Mouse (Mus musculus) yolk sac, embryonic 10.5 days (tissue): Measurements from ENCODE around the gene Tchh.
"Not testable (repeated sequence)": the region's sequence is repeated elsewhere in the genome, so short reads cannot be mapped to it uniquely, and the experiment has no call there.

ENCODE experiments used
- DNase-seq: peaks from one replicate; pipeline ENCODE4 v3.0.0-alpha.2; 2017; ENCODE audit warnings: low spot score

The Tchh gene

GRCm38 (mm10) chr3:93494774-93495173, 52.6 kb downstream of the Tchh start:
- not testable (repeated sequence) for DNase-seq

GRCm38 (mm10) chr3:93497131-93497530, 55.0 kb downstream of the Tchh start:
- DNase-seq, result no peak
